Mouse (Mus musculus): ENCODE measurements around the gene Syne1. TPM values are rescaled to one million over a fixed set of nuclear protein-coding genes. Genes with fewer than 3 reads are reported as not detected.
A peak's percentile ranks its signal among the peaks of the same experiment; 100 is the strongest.

The Syne1 gene
- polyA plus RNA-seq, 1 experiment from 2014 or later: 7.9 TPM

- Histone ChIP-seq H3K4me1 (ENCODE audit: insufficient read depth) (no peaks in the 10 kb centered on the region), H3K4me3 (ENCODE audit: low read depth, low read length) (no peak overlapping the region), H3K4me2 (no peak overlapping the region), H3K9ac (no peak overlapping the region), H3K27ac (ENCODE audit: low read depth) (no peak overlapping the region), H3K36me3 (ENCODE audit: insufficient read depth) (peaks cover 18% of the 10 kb centered on the region), H3K27me3 (ENCODE audit: insufficient read depth, low read length) (no peaks in the 10 kb centered on the region), H3K9me3 (ENCODE audit: low read depth, low read length) (no peaks in the 10 kb centered on the region)
- 83% methylated on average over 5 of the region's 5 CpGs for WGBS
- no peak for TF ChIP-seq CTCF (IDR thresholded peaks at IDR 0.05; ENCODE audit: low read depth)
- ATAC-seq (ENCODE audit: insufficient read depth): no peak
- DNase-seq: no peak
Measured at GRCm38 (mm10) chr10:5110773-5111172, 440.5 kb downstream of the Syne1 start.

GRCm38 (mm10) chr10:5097754-5098137 is 453.5 kb downstream of the Syne1 start:
- Histone ChIP-seq H3K27ac (ENCODE audit: low read depth) (no peak overlapping the region), H3K4me1 (ENCODE audit: insufficient read depth) (no peaks in the 10 kb centered on the region), H3K27me3 (ENCODE audit: insufficient read depth, low read length) (no peaks in the 10 kb centered on the region), H3K4me3 (ENCODE audit: low read depth, low read length) (no peak overlapping the region), H3K9ac (no peak overlapping the region), H3K9me3 (ENCODE audit: low read depth, low read length) (no peaks in the 10 kb centered on the region), H3K36me3 (ENCODE audit: insufficient read depth) (0 out of 2 replicates have a peak, but pooled peaks cover 5% of the 10 kb centered on the region), H3K4me2 (no peak overlapping the region)
- WGBS: 63% methylated on average over 2 of the region's 2 CpGs
- DNase-seq (no peak), ATAC-seq (ENCODE audit: insufficient read depth) (no peak)
- TF ChIP-seq CTCF (IDR thresholded peaks at IDR 0.05; ENCODE audit: low read depth): no peak

- Histone ChIP-seq H3K27me3 (ENCODE audit: insufficient read depth, low read length) (no peaks in the 10 kb centered on the region), H3K4me2 (no peak overlapping the region), H3K4me1 (ENCODE audit: insufficient read depth) (no peaks in the 10 kb centered on the region), H3K4me3 (ENCODE audit: low read depth, low read length) (no peak overlapping the region), H3K9me3 (ENCODE audit: low read depth, low read length) (no peaks in the 10 kb centered on the region), H3K27ac (ENCODE audit: low read depth) (no peak overlapping the region), H3K36me3 (ENCODE audit: insufficient read depth) (0 out of 2 replicates have a peak, but pooled peaks cover 5% of the 10 kb centered on the region), H3K9ac (no peak overlapping the region)
- no peak for TF ChIP-seq CTCF (IDR thresholded peaks at IDR 0.05; ENCODE audit: low read depth)
- WGBS: 70% methylated on average over 10 of the region's 10 CpGs
- ATAC-seq (ENCODE audit: insufficient read depth) (no peak), DNase-seq (peak; percentile 48)
Measured at GRCm38 (mm10) chr10:5096996-5097753, 454.1 kb downstream of the Syne1 start.

GRCm38 (mm10) chr10:5089133-5089532 is 462.1 kb downstream of the Syne1 start:
- no peaks in the 10 kb centered on the region for H3K9me3 ChIP-seq (ENCODE audit: low read depth, low read length)
- no peak overlapping the region for H3K4me3 ChIP-seq (ENCODE audit: low read depth, low read length)
- H3K27ac ChIP-seq (ENCODE audit: low read depth): no peak overlapping the region
- no peak for DNase-seq
- no peak overlapping the region for H3K9ac ChIP-seq
- peaks cover 3% of the 10 kb centered on the region; the same call in 1 of the 2 replicates for H3K36me3 ChIP-seq (ENCODE audit: insufficient read depth)
- TF ChIP-seq CTCF (IDR thresholded peaks at IDR 0.05; ENCODE audit: low read depth): no peak
- no peak overlapping the region for H3K4me2 ChIP-seq
- no peaks in the 10 kb centered on the region for H3K4me1 ChIP-seq (ENCODE audit: insufficient read depth)
- no peaks in the 10 kb centered on the region for H3K27me3 ChIP-seq (ENCODE audit: insufficient read depth, low read length)
- no peak for ATAC-seq (ENCODE audit: insufficient read depth)
- WGBS: 81% methylated on average over 4 of the region's 4 CpGs

- H3K9me3 ChIP-seq (ENCODE audit: low read depth, low read length): no peaks in the 10 kb centered on the region
- H3K4me3 ChIP-seq (ENCODE audit: low read depth, low read length): no peak overlapping the region
- 82% methylated on average over 7 of the region's 7 CpGs for WGBS
- no peak for TF ChIP-seq CTCF (IDR thresholded peaks at IDR 0.05; ENCODE audit: low read depth)
- no peak overlapping the region for H3K9ac ChIP-seq
- H3K36me3 ChIP-seq (ENCODE audit: insufficient read depth): peaks cover 3% of the 10 kb centered on the region; the same call in 1 of the 2 replicates
- no peaks in the 10 kb centered on the region for H3K27me3 ChIP-seq (ENCODE audit: insufficient read depth, low read length)
- H3K4me1 ChIP-seq (ENCODE audit: insufficient read depth): no peaks in the 10 kb centered on the region
- DNase-seq (no peak), ATAC-seq (ENCODE audit: insufficient read depth) (no peak)
- H3K4me2 ChIP-seq: no peak overlapping the region
- no peak overlapping the region for H3K27ac ChIP-seq (ENCODE audit: low read depth)
Measured at GRCm38 (mm10) chr10:5087336-5087735, 463.9 kb downstream of the Syne1 start.

GRCm38 (mm10) chr10:5086329-5086728 is 465.0 kb downstream of the Syne1 start:
- Histone ChIP-seq H3K4me1 (ENCODE audit: insufficient read depth) (no peaks in the 10 kb centered on the region), H3K27ac (ENCODE audit: low read depth) (no peak overlapping the region), H3K9ac (no peak overlapping the region), H3K36me3 (ENCODE audit: insufficient read depth) (peaks cover 3% of the 10 kb centered on the region; the same call in 1 of the 2 replicates), H3K9me3 (ENCODE audit: low read depth, low read length) (no peaks in the 10 kb centered on the region), H3K27me3 (ENCODE audit: insufficient read depth, low read length) (no peaks in the 10 kb centered on the region), H3K4me3 (ENCODE audit: low read depth, low read length) (no peak overlapping the region), H3K4me2 (no peak overlapping the region)
- TF ChIP-seq CTCF (IDR thresholded peaks at IDR 0.05; ENCODE audit: low read depth): no peak
- DNase-seq (no peak), ATAC-seq (ENCODE audit: insufficient read depth) (no peak)
- WGBS: 75% methylated on average over 6 of the region's 6 CpGs

GRCm38 (mm10) chr10:5085792-5086191 is 465.5 kb downstream of the Syne1 start:
- Histone ChIP-seq H3K4me2 (no peak overlapping the region), H3K9ac (no peak overlapping the region), H3K9me3 (ENCODE audit: low read depth, low read length) (no peaks in the 10 kb centered on the region), H3K27ac (ENCODE audit: low read depth) (no peak overlapping the region), H3K4me3 (ENCODE audit: low read depth, low read length) (no peak overlapping the region), H3K4me1 (ENCODE audit: insufficient read depth) (no peaks in the 10 kb centered on the region), H3K36me3 (ENCODE audit: insufficient read depth) (peaks cover 3% of the 10 kb centered on the region; the same call in 1 of the 2 replicates), H3K27me3 (ENCODE audit: insufficient read depth, low read length) (no peaks in the 10 kb centered on the region)
- DNase-seq (no peak), ATAC-seq (ENCODE audit: insufficient read depth) (no peak)
- TF ChIP-seq CTCF (IDR thresholded peaks at IDR 0.05; ENCODE audit: low read depth): no peak
- 81% methylated on average over 5 of the region's 5 CpGs for WGBS

All from lung, embryonic 14.5 days (tissue).